Mouse (Mus musculus): ENCODE results near the gene Txnip.

The Txnip gene

GRCm38 (mm10) chr3:96551203-96551602 is 6.6 kb upstream of the Txnip start:
- peak; percentile 53 to 69 for DNase-seq (ENCODE audit: low read depth in 2 of 2, low spot score in 2 of 2)

- no peak for DNase-seq (ENCODE audit: low read depth in 2 of 2, low spot score in 2 of 2)
These were observed 5.9 kb upstream of the Txnip start for GRCm38 (mm10) chr3:96551890-96552289.

- DNase-seq (ENCODE audit: low read depth in 2 of 2, low spot score in 2 of 2) = no peak
These were observed 4.2 kb upstream of the Txnip start for GRCm38 (mm10) chr3:96553601-96554000.

- no peak for DNase-seq (ENCODE audit: low read depth in 2 of 2, low spot score in 2 of 2)
These were observed 3.5 kb upstream of the Txnip start for GRCm38 (mm10) chr3:96554251-96554650.

GRCm38 (mm10) chr3:96555041-96555596 is 2.6 kb upstream of the Txnip start:
- DNase-seq (ENCODE audit: low read depth in 2 of 2, low spot score in 2 of 2) = no peak

GRCm38 (mm10) chr3:96555999-96556614 is 1.6 kb upstream of the Txnip start:
- DNase-seq (ENCODE audit: low read depth in 2 of 2, low spot score in 2 of 2) = no peak

- DNase-seq (ENCODE audit: low read depth in 2 of 2, low spot score in 2 of 2) = peak; percentile 50 to 64
These were observed 814 bp upstream of the Txnip start for GRCm38 (mm10) chr3:96556651-96557635.

- DNase-seq (ENCODE audit: low read depth in 2 of 2, low spot score in 2 of 2) = no peak
These were observed 402 bp downstream of the Txnip start for GRCm38 (mm10) chr3:96558159-96558558.

GRCm38 (mm10) chr3:96558668-96559196 is 975 bp downstream of the Txnip start:
- no peak for DNase-seq (ENCODE audit: low read depth in 2 of 2, low spot score in 2 of 2)

GRCm38 (mm10) chr3:96559398-96559910 is 1.7 kb downstream of the Txnip start:
- no peak for DNase-seq (ENCODE audit: low read depth in 2 of 2, low spot score in 2 of 2)

GRCm38 (mm10) chr3:96559911-96560850 is 2.4 kb downstream of the Txnip start:
- no peak for DNase-seq (ENCODE audit: low read depth in 2 of 2, low spot score in 2 of 2)

- DNase-seq (ENCODE audit: low read depth in 2 of 2, low spot score in 2 of 2) = no peak
These were observed 3.3 kb downstream of the Txnip start for GRCm38 (mm10) chr3:96560881-96561668.

GRCm38 (mm10) chr3:96561946-96562681 is 4.4 kb downstream of the Txnip start:
- DNase-seq (ENCODE audit: low read depth in 2 of 2, low spot score in 2 of 2) = no peak

- DNase-seq (ENCODE audit: low read depth in 2 of 2, low spot score in 2 of 2) = peak; percentile 43 to 57
These were observed 5.5 kb downstream of the Txnip start for GRCm38 (mm10) chr3:96563267-96563666.

- DNase-seq (ENCODE audit: low read depth in 2 of 2, low spot score in 2 of 2) = no peak
These were observed 6.3 kb downstream of the Txnip start for GRCm38 (mm10) chr3:96563911-96564632.

- DNase-seq (ENCODE audit: low read depth in 2 of 2, low spot score in 2 of 2) = peak; percentile 41 to 60
These were observed 6.9 kb downstream of the Txnip start for GRCm38 (mm10) chr3:96564633-96565032.

- no peak for DNase-seq (ENCODE audit: low read depth in 2 of 2, low spot score in 2 of 2)
These were observed 7.3 kb downstream of the Txnip start for GRCm38 (mm10) chr3:96565105-96565504.

All from CD8-positive naive resting alpha-beta T cell, adult 2 months (primary cell).